Mouse (Mus musculus) olfactory bulb, adult 2 months (tissue): ENCODE results near the gene Trip13. TPM values are rescaled to one million over a fixed set of nuclear protein-coding genes. Genes with fewer than 3 reads are reported as not detected.
A peak's percentile ranks its signal among the peaks of the same experiment; 100 is the strongest.

Source experiments
- H3K27ac ChIP-seq: fragments of 200-500 bp; 2 replicates; pipeline ENCODE4 v1.5.1; 2012; ENCODE audit warnings: low read depth, low read length; ENCODE audit not compliant: insufficient read depth
- H3K4me1 ChIP-seq: fragments of 200-500 bp; 2 replicates; pipeline ENCODE4 v1.6.1; 2012; ENCODE audit warnings: low read length; ENCODE audit not compliant: control insufficient read depth, insufficient read depth
- H3K4me3 ChIP-seq: fragments of 200-500 bp; 2 replicates; pipeline ENCODE4 v1.5.1; 2012; ENCODE audit warnings: mild to moderate bottlenecking, low read depth, low read length, moderate library complexity; ENCODE audit not compliant: insufficient read depth
- CTCF ChIP-seq: fragments of 200-500 bp; IDR thresholded peaks from 2 replicates; pipeline ENCODE4 v1.5.1; 2012; ENCODE audit warnings: low read depth, mild to moderate bottlenecking, low read length, moderate library complexity; ENCODE audit not compliant: insufficient read depth
- POLR2A ChIP-seq: fragments of 200-500 bp; IDR thresholded peaks from 2 replicates; pipeline ENCODE4 v1.6.1; 2012; ENCODE audit warnings: mild to moderate bottlenecking, low read depth, low read length, moderate library complexity; ENCODE audit not compliant: insufficient read depth
- WGBS: fragments of 180-500 bp; shearing (Covaris S2); methylation state at CpG from one replicate; pipeline ENCODE4 v1.1.7; 2018; 5-methylcytosine and 5-hydroxymethylcytosine counted together
- polyA plus RNA-seq: library from polyadenylated mRNA; stranded (reverse); fragments of >200 nt; gene quantifications from 2 replicates; pipeline ENCODE4 v1.2.4, GENCODE M21; 2012; ENCODE audit warnings: low replicate concordance; ENCODE audit not compliant: missing spikeins, insufficient read depth, insufficient read length

The Trip13 gene
- not detected in 2 replicates for polyA plus RNA-seq

GRCm38 (mm10) chr13:73937321-73938176 is at the start of gene Trip13, which contains the start of gene Brd9:
TSS of gene Trip13 (minus strand) at chr13:73937784.
TSS of gene Brd9 (plus strand) at chr13:73937811.
- peak; percentile 49; the same call in 1 of the 2 replicates for TF ChIP-seq POLR2A
- TF ChIP-seq CTCF: no peak
- Histone ChIP-seq H3K4me1 (peaks cover 10% of the 10 kb centered on the region), H3K4me3 (peak within 1 kb of the TSS; percentile 83), H3K27ac (peak within 1 kb of the TSS; percentile 18; the same call in 1 of the 2 replicates)
- under 1% methylated on average over 82 of the region's 82 CpGs for WGBS

- TF ChIP-seq POLR2A: no peak
- TF ChIP-seq CTCF: no peak
- 89% methylated on average over 5 of the region's 5 CpGs for WGBS
Observed at GRCm38 (mm10) chr13:73976935-73977334, 39.4 kb upstream of the Trip13 start.

GRCm38 (mm10) chr13:73974523-73974922 is 36.9 kb upstream of the Trip13 start:
- Histone ChIP-seq H3K4me3 (no peak overlapping the region), H3K4me1 (peaks cover 6% of the 10 kb centered on the region; the same call in 1 of the 2 replicates), H3K27ac (no peak overlapping the region)
- TF ChIP-seq CTCF (no peak), POLR2A (no peak)
- 95% methylated on average over 3 of the region's 3 CpGs for WGBS

More at GRCm38 (mm10) chr13:73976935-73977334, 39.4 kb upstream of the Trip13 start:
- Histone ChIP-seq H3K4me1 (no peaks in the 10 kb centered on the region), H3K27ac (no peak overlapping the region), H3K4me3 (no peak overlapping the region)

- WGBS: 35% methylated on average over 12 of the region's 12 CpGs
- TF ChIP-seq POLR2A (no peak), CTCF (no peak)
- Histone ChIP-seq H3K27ac (no peak overlapping the region), H3K4me1 (peaks cover 6% of the 10 kb centered on the region; the same call in 1 of the 2 replicates), H3K4me3 (no peak overlapping the region)
Observed at GRCm38 (mm10) chr13:73970545-73971448, 33.2 kb upstream of the Trip13 start.

- Histone ChIP-seq H3K27ac (no peak within 1 kb of the TSS), H3K4me1 (no peaks in the 10 kb centered on the region), H3K4me3 (no peak within 1 kb of the TSS)
- WGBS: 77% methylated on average over 5 of the region's 5 CpGs
- no peak for TF ChIP-seq POLR2A
- no peak for TF ChIP-seq CTCF
Observed at GRCm38 (mm10) chr13:73963551-73963950, 26.0 kb upstream of the Trip13 start, which contains the start of gene Zdhhc11. TSS of gene Zdhhc11 (plus strand) at chr13:73963851.

- 74% methylated on average over 4 of the region's 4 CpGs for WGBS
- TF ChIP-seq POLR2A (no peak), CTCF (no peak)
- Histone ChIP-seq H3K4me1 (no peaks in the 10 kb centered on the region), H3K27ac (no peak overlapping the region), H3K4me3 (no peak overlapping the region)
Observed at GRCm38 (mm10) chr13:73961177-73961576, 23.6 kb upstream of the Trip13 start.

GRCm38 (mm10) chr13:73960117-73960652 is 22.6 kb upstream of the Trip13 start:
- Histone ChIP-seq H3K27ac (no peak overlapping the region), H3K4me1 (no peaks in the 10 kb centered on the region), H3K4me3 (no peak overlapping the region)
- TF ChIP-seq POLR2A: no peak
- TF ChIP-seq CTCF: no peak
- WGBS: 90% methylated on average over 10 of the region's 10 CpGs

GRCm38 (mm10) chr13:73955531-73955930 is 17.9 kb upstream of the Trip13 start:
- TF ChIP-seq CTCF (no peak), POLR2A (no peak)
- 95% methylated on average over 5 of the region's 5 CpGs for WGBS

More at GRCm38 (mm10) chr13:73955531-73955930, 17.9 kb upstream of the Trip13 start:
- no peak overlapping the region for H3K27ac ChIP-seq
- H3K4me3 ChIP-seq: no peak overlapping the region
- no peaks in the 10 kb centered on the region for H3K4me1 ChIP-seq
